Mouse (Mus musculus) spleen, adult 2 months (tissue): Measurements from ENCODE around the gene Hmga1.

Experiments
- CTCF ChIP-seq: fragments of 200-500 bp; IDR thresholded peaks from 2 replicates; pipeline ENCODE4 v1.5.1; 2011; ENCODE audit warnings: mild to moderate bottlenecking, inconsistent platforms; ENCODE audit not compliant: insufficient read depth, insufficient read length, insufficient replicate concordance; ENCODE audit errors: extremely low read depth
- POLR2A ChIP-seq: fragments of 200-500 bp; IDR thresholded peaks from 2 replicates; pipeline ENCODE4 v1.6.1; 2011; ENCODE audit warnings: low read depth, low read length, inconsistent platforms

- no peak for TF ChIP-seq CTCF
- no peak for TF ChIP-seq POLR2A
These were observed 43.6 kb upstream of the Hmga1 start for GRCm38 (mm10) chr17:27512619-27513161.
